Mouse (Mus musculus) cortical plate, adult 2 months (tissue): ENCODE measurements around the gene B3gnt9.

Experiments used
- CTCF ChIP-seq: fragments of 200-500 bp; IDR thresholded peaks from 2 replicates; pipeline ENCODE4 v1.5.1; 2011; ENCODE audit warnings: mild to moderate bottlenecking, control low read depth, low read length; ENCODE audit not compliant: insufficient read depth; ENCODE audit errors: extremely low read depth
- POLR2A ChIP-seq: fragments of 200-500 bp; IDR thresholded peaks from 2 replicates; pipeline ENCODE4 v1.6.1; 2011; ENCODE audit warnings: mild to moderate bottlenecking, low read length, control low read depth; ENCODE audit not compliant: insufficient read depth; ENCODE audit errors: extremely low read depth

- no peak for TF ChIP-seq POLR2A
- no peak for TF ChIP-seq CTCF
Measured at GRCm38 (mm10) chr8:105252680-105253537, 2.0 kb downstream of the B3gnt9 start.
